Mouse (Mus musculus): ENCODE data around the gene Ptpn3. TPM values are rescaled to one million over a fixed set of nuclear protein-coding genes. Genes with fewer than 3 reads are reported as not detected.

Ptpn3 gene
- polyA plus RNA-seq, 1 experiment from 2014 or later, result 3.8 TPM

DNA sequence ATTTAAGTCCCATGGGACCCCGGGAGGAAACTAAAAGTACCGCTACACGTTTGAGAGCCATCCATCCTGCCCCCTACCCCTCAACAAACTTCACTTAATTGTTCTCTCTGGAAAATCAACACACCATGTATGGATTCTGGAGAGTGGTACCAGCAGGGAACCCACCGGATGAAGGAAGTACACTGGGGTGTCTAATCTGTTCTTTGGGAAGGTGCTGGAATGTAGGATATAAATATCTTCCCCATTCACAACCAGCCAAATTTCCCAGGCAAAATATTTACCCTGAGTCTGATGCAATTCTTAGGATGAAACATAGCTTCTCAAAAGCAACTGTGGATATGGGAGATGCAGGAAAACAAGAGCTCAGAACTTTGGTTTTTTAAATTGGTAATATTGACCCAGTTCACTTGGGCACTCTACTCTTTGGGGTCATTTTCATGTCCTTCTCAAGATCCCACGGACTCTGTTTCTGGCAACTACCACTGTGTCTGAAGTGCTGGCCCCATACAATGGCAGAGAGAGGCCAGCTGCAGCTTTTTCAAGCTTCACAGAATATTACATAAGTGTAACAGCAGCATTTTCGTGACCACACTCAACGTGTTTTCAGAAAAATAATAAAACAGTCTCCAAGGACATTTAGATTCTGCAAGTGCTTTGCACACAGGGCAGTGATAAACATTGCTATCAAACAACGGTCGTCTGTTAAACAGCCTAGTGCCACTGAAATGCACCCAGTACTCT lies 109.9 kb downstream of the Ptpn3 start:
- no peak for ATAC-seq (ENCODE audit: low read depth)
- Histone ChIP-seq H3K9ac (ENCODE audit: low read depth, low read length) (no peak overlapping the region), H3K4me1 (ENCODE audit: control insufficient read depth, insufficient read depth, low read length) (no peaks in the 10 kb centered on the region), H3K4me3 (ENCODE audit: low read depth, low read length) (no peak overlapping the region), H3K27ac (replicated peaks; ENCODE audit: low read depth, low read length) (no peak overlapping the region), H3K27me3 (replicated peaks; ENCODE audit: control insufficient read depth, insufficient read depth, low read length) (no peaks in the 10 kb centered on the region), H3K36me3 (ENCODE audit: control insufficient read depth, insufficient read depth, low read length) (no peaks in the 10 kb centered on the region), H3K4me2 (ENCODE audit: low read depth, low read length) (no peak overlapping the region), H3K9me3 (ENCODE audit: control insufficient read depth, low read length) (no peaks in the 10 kb centered on the region)
- WGBS, result 69% methylated on average over 9 of the region's 9 CpGs
- DNase-seq (ENCODE audit: low spot score), result no peak

DNA sequence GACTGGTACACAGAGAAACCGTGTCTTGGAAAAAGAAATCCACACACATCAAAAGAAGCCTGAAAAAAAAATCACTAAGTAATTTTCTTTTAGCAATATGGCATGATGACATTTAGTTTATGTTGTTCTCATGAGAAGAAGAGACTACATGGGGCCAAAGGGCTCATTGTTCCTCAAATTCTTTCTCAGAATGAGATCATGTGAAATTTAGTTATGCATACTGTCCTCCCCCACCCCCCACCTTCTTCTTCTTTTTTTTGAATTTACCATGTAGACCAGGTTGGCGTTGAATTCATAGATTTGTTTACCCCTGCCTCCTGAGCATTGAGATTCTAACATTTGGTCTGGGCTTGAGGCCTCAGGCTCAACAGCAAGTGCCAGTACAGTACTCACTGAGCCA lies 111.8 kb downstream of the Ptpn3 start:
- ATAC-seq (ENCODE audit: low read depth), result no peak
- H3K4me1 ChIP-seq (ENCODE audit: control insufficient read depth, insufficient read depth, low read length), result no peaks in the 10 kb centered on the region
- no peak overlapping the region for H3K4me2 ChIP-seq (ENCODE audit: low read depth, low read length)
- H3K4me3 ChIP-seq (ENCODE audit: low read depth, low read length), result no peak overlapping the region
- H3K9ac ChIP-seq (ENCODE audit: low read depth, low read length), result no peak overlapping the region
- WGBS, result 79% methylated on average over 2 of the region's 2 CpGs
- no peaks in the 10 kb centered on the region for H3K9me3 ChIP-seq (ENCODE audit: control insufficient read depth, low read length)
- no peaks in the 10 kb centered on the region for H3K36me3 ChIP-seq (ENCODE audit: control insufficient read depth, insufficient read depth, low read length)
- H3K27ac ChIP-seq (replicated peaks; ENCODE audit: low read depth, low read length), result no peak overlapping the region
- H3K27me3 ChIP-seq (replicated peaks; ENCODE audit: control insufficient read depth, insufficient read depth, low read length), result no peaks in the 10 kb centered on the region
- no peak for DNase-seq (ENCODE audit: low spot score)

DNA sequence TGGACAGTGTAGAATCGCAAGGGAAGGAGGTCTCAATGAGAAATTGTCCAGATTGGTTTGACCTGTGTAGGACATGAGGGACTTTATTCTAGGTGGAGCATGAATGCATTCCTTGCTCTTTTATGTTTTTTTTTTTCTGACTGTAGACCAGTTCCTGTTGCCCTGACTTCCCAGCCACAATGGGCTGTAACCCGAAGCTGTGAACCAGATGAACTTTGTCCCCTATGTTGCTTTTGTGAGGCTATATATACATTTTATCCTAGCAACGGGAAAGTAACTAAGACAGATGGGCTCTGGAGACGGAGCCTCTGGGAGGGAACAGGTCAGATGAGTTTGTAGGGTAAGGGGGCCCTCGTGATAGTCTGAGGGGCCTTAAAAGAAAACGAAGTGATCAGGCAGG lies 115.6 kb downstream of the Ptpn3 start:
- no peak for ATAC-seq (ENCODE audit: low read depth)
- Histone ChIP-seq H3K9me3 (ENCODE audit: control insufficient read depth, low read length) (no peaks in the 10 kb centered on the region), H3K4me2 (ENCODE audit: low read depth, low read length) (no peak overlapping the region), H3K27me3 (replicated peaks; ENCODE audit: control insufficient read depth, insufficient read depth, low read length) (no peaks in the 10 kb centered on the region), H3K4me1 (ENCODE audit: control insufficient read depth, insufficient read depth, low read length) (no peaks in the 10 kb centered on the region), H3K9ac (ENCODE audit: low read depth, low read length) (no peak overlapping the region), H3K36me3 (ENCODE audit: control insufficient read depth, insufficient read depth, low read length) (no peaks in the 10 kb centered on the region), H3K27ac (replicated peaks; ENCODE audit: low read depth, low read length) (no peak overlapping the region), H3K4me3 (ENCODE audit: low read depth, low read length) (no peak overlapping the region)
- WGBS, result 24% methylated on average over 6 of the region's 6 CpGs
- peak; percentile 24 for DNase-seq (ENCODE audit: low spot score)

DNA sequence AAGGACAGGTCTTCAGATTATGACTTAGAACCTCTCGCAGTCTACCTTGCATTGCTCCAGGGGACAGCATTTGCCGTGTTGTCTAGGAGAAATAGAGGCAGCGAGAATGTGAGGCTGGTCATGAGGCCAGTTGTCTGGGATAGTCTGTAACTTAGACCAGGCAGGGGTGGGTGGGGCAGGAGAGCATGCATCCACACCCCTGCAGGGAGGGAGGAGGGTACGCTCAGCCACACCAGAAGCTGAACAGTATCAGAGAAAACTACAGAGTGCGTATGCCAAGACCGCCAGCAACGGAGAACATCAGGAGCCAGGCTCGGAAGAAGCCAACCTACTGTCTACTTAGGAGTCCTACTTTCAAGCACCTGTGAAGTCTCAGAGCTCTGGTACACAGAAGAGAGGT lies 116.2 kb downstream of the Ptpn3 start:
- 69% methylated on average over 8 of the region's 8 CpGs for WGBS
- Histone ChIP-seq H3K9me3 (ENCODE audit: control insufficient read depth, low read length) (no peaks in the 10 kb centered on the region), H3K27ac (replicated peaks; ENCODE audit: low read depth, low read length) (no peak overlapping the region), H3K4me3 (ENCODE audit: low read depth, low read length) (no peak overlapping the region), H3K9ac (ENCODE audit: low read depth, low read length) (no peak overlapping the region), H3K27me3 (replicated peaks; ENCODE audit: control insufficient read depth, insufficient read depth, low read length) (no peaks in the 10 kb centered on the region), H3K4me1 (ENCODE audit: control insufficient read depth, insufficient read depth, low read length) (no peaks in the 10 kb centered on the region), H3K4me2 (ENCODE audit: low read depth, low read length) (no peak overlapping the region), H3K36me3 (ENCODE audit: control insufficient read depth, insufficient read depth, low read length) (no peaks in the 10 kb centered on the region)
- ATAC-seq (ENCODE audit: low read depth), result no peak
- peak; percentile 33 for DNase-seq (ENCODE audit: low spot score)

DNA sequence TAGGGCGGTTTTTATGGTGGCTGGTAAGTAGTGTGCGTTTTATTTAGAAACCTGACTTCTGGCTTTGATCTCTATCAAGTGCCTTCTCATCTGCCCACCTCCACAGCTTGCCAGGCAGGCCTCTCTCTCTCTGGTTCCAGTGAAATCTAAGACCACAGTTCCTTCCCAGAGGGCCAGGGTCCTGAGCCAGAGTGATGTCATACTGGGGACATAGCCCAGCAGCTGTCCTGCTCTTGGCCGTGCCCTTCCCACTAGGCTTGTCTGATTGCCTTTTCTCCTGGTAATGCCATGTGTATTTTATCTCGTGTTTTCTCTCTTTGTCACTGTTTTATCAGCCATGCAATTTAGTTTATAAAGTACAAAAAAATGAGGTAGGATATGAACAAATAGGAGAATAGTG lies 118.1 kb downstream of the Ptpn3 start:
- no peaks in the 10 kb centered on the region for H3K9me3 ChIP-seq (ENCODE audit: control insufficient read depth, low read length)
- H3K4me1 ChIP-seq (ENCODE audit: control insufficient read depth, insufficient read depth, low read length), result no peaks in the 10 kb centered on the region
- H3K27ac ChIP-seq (replicated peaks; ENCODE audit: low read depth, low read length), result no peak overlapping the region
- 62% methylated on average over 4 of the region's 4 CpGs for WGBS
- DNase-seq (ENCODE audit: low spot score) (peak; percentile 28), ATAC-seq (ENCODE audit: low read depth) (no peak)
- no peak overlapping the region for H3K4me3 ChIP-seq (ENCODE audit: low read depth, low read length)
- H3K27me3 ChIP-seq (replicated peaks; ENCODE audit: control insufficient read depth, insufficient read depth, low read length), result no peaks in the 10 kb centered on the region
- H3K4me2 ChIP-seq (ENCODE audit: low read depth, low read length), result no peak overlapping the region
- H3K9ac ChIP-seq (ENCODE audit: low read depth, low read length), result no peak overlapping the region
- no peaks in the 10 kb centered on the region for H3K36me3 ChIP-seq (ENCODE audit: control insufficient read depth, insufficient read depth, low read length)

DNA sequence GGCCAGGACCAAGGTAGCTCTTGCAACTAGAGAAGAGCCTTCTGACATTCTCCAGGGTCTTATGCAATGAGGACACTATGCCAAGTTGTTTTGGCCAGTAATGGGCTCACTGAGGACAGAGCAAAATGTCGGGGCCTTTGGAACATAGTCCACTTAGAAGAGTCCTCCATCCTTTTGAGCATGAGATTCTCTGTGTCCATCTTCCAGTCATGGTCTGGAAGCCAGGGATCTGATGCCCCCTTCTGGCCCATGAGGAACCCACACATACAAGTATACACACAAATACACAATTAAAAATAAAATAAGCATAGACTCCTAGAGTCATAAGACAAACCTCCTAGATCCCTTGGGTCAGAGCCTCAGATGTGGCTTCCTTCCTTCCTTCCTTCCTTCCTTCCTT lies 120.1 kb downstream of the Ptpn3 start:
- DNase-seq (ENCODE audit: low spot score), result no peak

DNA sequence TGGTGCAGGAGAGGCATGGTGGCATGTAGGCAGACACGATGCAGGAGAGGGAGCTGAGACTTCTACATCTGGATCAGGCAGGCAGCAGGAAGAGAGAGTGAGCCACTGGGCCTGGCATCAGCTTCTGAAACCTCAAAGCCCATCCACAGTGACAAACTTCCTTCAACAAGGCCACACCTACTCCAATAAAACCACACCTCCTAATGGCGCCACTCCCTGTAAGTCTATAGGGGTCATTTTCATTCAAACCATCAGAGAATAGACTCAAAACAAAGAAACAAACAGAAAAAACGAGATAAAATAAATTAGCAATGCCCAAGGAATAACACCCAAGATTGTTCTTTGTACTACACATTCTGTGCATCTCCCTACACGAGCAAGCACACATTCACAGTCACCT lies 122.8 kb downstream of the Ptpn3 start:
- DNase-seq (ENCODE audit: low spot score) (no peak), ATAC-seq (ENCODE audit: low read depth) (no peak)
- H3K4me1 ChIP-seq (ENCODE audit: control insufficient read depth, insufficient read depth, low read length), result peaks cover 7% of the 10 kb centered on the region
- WGBS, result 72% methylated on average over 4 of the region's 4 CpGs
- no peak overlapping the region for H3K9ac ChIP-seq (ENCODE audit: low read depth, low read length)
- no peaks in the 10 kb centered on the region for H3K36me3 ChIP-seq (ENCODE audit: control insufficient read depth, insufficient read depth, low read length)
- H3K4me3 ChIP-seq (ENCODE audit: low read depth, low read length), result no peak overlapping the region
- H3K27ac ChIP-seq (replicated peaks; ENCODE audit: low read depth, low read length), result no peak overlapping the region
- H3K9me3 ChIP-seq (ENCODE audit: control insufficient read depth, low read length), result no peaks in the 10 kb centered on the region
- no peaks in the 10 kb centered on the region for H3K27me3 ChIP-seq (replicated peaks; ENCODE audit: control insufficient read depth, insufficient read depth, low read length)
- H3K4me2 ChIP-seq (ENCODE audit: low read depth, low read length), result no peak overlapping the region

More for the DNA sequence above, 120.1 kb downstream of the Ptpn3 start:
- H3K4me2 ChIP-seq (ENCODE audit: low read depth, low read length), result no peak overlapping the region
- no peaks in the 10 kb centered on the region for H3K27me3 ChIP-seq (replicated peaks; ENCODE audit: control insufficient read depth, insufficient read depth, low read length)
- H3K4me1 ChIP-seq (ENCODE audit: control insufficient read depth, insufficient read depth, low read length), result no peaks in the 10 kb centered on the region
- 85% methylated on average over 1 of the region's 1 CpGs for WGBS
- no peaks in the 10 kb centered on the region for H3K36me3 ChIP-seq (ENCODE audit: control insufficient read depth, insufficient read depth, low read length)
- no peak for ATAC-seq (ENCODE audit: low read depth)
- H3K9me3 ChIP-seq (ENCODE audit: control insufficient read depth, low read length), result no peaks in the 10 kb centered on the region
- no peak overlapping the region for H3K27ac ChIP-seq (replicated peaks; ENCODE audit: low read depth, low read length)
- no peak overlapping the region for H3K9ac ChIP-seq (ENCODE audit: low read depth, low read length)
- H3K4me3 ChIP-seq (ENCODE audit: low read depth, low read length), result no peak overlapping the region

DNA sequence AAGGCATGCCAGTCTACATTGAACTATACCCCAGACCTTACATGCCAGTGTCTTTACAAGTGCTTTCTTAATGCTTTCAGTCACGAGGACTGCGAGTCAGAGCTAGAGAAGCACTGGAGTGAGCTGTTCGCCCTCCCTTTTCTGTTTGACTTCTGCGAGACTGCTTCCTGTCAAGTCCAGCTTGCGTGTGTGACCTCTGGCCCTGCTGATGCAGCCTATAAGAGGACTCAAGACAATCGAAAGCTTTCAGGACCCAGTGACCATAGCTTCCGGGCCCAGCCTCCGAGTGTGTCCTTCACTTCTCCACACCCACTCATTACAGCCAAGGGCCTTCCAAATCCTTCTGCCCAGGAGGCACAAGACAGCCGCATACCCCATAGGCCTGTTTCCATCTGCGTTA lies 126.3 kb downstream of the Ptpn3 start:
- 47% methylated on average over 10 of the region's 10 CpGs for WGBS
- peak; percentile 33; the same call in 1 of the 2 replicates for ATAC-seq (ENCODE audit: low read depth)
- no peak overlapping the region for H3K9ac ChIP-seq (ENCODE audit: low read depth, low read length)
- no peak overlapping the region for H3K4me2 ChIP-seq (ENCODE audit: low read depth, low read length)
- no peaks in the 10 kb centered on the region for H3K9me3 ChIP-seq (ENCODE audit: control insufficient read depth, low read length)
- DNase-seq (ENCODE audit: low spot score), result peak; percentile 33
- H3K27ac ChIP-seq (replicated peaks; ENCODE audit: low read depth, low read length), result no peak overlapping the region
- no peak overlapping the region for H3K4me3 ChIP-seq (ENCODE audit: low read depth, low read length)
- peaks cover 7% of the 10 kb centered on the region for H3K4me1 ChIP-seq (ENCODE audit: control insufficient read depth, insufficient read depth, low read length)
- no peaks in the 10 kb centered on the region for H3K27me3 ChIP-seq (replicated peaks; ENCODE audit: control insufficient read depth, insufficient read depth, low read length)
- no peaks in the 10 kb centered on the region for H3K36me3 ChIP-seq (ENCODE audit: control insufficient read depth, insufficient read depth, low read length)

DNA sequence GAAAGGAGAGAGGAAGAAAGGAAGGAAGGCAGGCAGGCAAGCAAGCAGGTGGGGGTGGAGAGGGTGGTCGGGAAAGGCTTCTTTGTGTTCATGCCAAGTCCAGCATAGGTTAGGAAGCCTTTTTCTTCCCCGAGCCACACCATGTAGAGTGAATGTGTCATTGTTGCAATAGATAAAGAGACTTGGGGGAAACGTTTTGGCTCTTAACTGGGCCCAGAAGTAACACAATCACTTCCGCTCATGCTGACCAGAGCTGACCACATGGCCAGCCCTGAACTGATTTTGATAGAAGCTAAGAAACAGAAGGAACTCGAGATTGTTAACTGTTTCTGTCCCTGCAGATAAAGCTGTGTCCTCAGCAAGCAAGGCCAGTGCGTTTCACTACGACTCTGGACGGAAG lies 128.8 kb downstream of the Ptpn3 start:
- 56% methylated on average over 8 of the region's 8 CpGs for WGBS
- H3K4me3 ChIP-seq (ENCODE audit: low read depth, low read length), result no peak overlapping the region
- no peak for ATAC-seq (ENCODE audit: low read depth)

More for the DNA sequence above, 128.8 kb downstream of the Ptpn3 start:
- DNase-seq (ENCODE audit: low spot score), result no peak
- Histone ChIP-seq H3K4me2 (ENCODE audit: low read depth, low read length) (no peak overlapping the region), H3K9ac (ENCODE audit: low read depth, low read length) (no peak overlapping the region), H3K27ac (replicated peaks; ENCODE audit: low read depth, low read length) (no peak overlapping the region), H3K36me3 (ENCODE audit: control insufficient read depth, insufficient read depth, low read length) (no peaks in the 10 kb centered on the region), H3K4me1 (ENCODE audit: control insufficient read depth, insufficient read depth, low read length) (peaks cover 7% of the 10 kb centered on the region), H3K9me3 (ENCODE audit: control insufficient read depth, low read length) (no peaks in the 10 kb centered on the region), H3K27me3 (replicated peaks; ENCODE audit: control insufficient read depth, insufficient read depth, low read length) (no peaks in the 10 kb centered on the region)
